Mouse (Mus musculus) brown adipose tissue, adult 24 weeks (tissue): Measurements from ENCODE around the gene Cdkl2. TPM values are rescaled to one million over a fixed set of nuclear protein-coding genes. Genes with fewer than 3 reads are reported as not detected.

Source experiments
- H3K27ac ChIP-seq: fragments of 200-500 bp; replicated peaks from 2 replicates; pipeline ENCODE4 v1.5.1; 2012; ENCODE audit warnings: low read depth, mild to moderate bottlenecking, low read length
- H3K4me1 ChIP-seq: fragments of 200-500 bp; 2 replicates; pipeline ENCODE4 v1.6.1; 2012; ENCODE audit warnings: low read length, mixed read lengths; ENCODE audit not compliant: control insufficient read depth, insufficient read depth, insufficient read length
- H3K4me3 ChIP-seq: fragments of 200-500 bp; 2 replicates; pipeline ENCODE4 v1.5.1; 2012; ENCODE audit warnings: low read depth, mild to moderate bottlenecking, low read length, moderate library complexity; ENCODE audit not compliant: insufficient read depth
- polyA plus RNA-seq: library from polyadenylated mRNA; stranded (reverse); fragments of >200 nt; gene quantifications from 2 replicates; pipeline ENCODE4 v1.2.4, GENCODE M21; 2012; ENCODE audit not compliant: missing spikeins, insufficient read depth, insufficient read length

Cdkl2 gene
- polyA plus RNA-seq, 1 experiment: 7.1 TPM

GRCm38 (mm10) chr5:91977397-91977770 lies 66.3 kb downstream of the Cdkl2 start:
- Histone ChIP-seq H3K4me3 (no peak overlapping the region), H3K4me1 (no peaks in the 10 kb centered on the region), H3K27ac (no peak overlapping the region)

DNA sequence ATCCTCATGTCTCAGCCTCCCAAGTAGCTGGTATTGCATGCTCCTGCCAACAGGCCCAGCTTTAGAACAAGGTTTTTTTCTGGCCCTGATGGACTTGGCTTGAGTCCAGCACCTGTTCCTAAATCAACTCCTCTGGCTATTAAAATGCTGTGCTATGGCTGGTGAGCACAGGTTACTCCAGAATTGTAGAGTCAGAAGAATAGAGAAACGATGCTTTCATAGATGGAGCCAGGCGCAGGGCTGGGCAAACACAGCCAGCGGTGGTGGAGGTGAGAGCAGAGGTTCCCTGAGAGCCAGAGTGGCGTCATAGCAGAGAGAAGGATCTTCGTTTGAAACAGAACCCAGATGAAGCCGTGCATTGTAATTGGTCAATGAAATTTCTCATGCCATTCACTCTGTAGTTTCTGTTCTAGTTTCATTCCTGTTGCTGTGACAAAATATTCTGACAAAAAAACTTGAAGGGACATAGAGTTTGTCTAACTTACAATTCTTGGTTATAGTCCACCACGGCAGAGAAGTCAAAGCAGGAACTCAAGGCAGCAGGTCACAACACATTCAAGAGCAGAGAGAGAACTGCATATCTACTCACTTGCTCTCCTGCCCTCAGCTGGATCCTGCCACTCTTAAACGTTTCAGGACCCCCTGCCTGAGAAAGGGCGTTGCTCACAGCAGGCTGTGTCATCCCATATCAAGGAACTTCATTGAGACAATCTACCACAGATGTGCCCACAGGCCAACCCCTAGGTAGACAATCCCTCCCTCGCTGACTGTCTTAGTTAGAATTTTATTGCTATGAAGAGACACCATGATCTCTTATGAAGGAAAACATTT lies 66.9 kb downstream of the Cdkl2 start:
- Histone ChIP-seq H3K4me3 (no peak overlapping the region), H3K27ac (no peak overlapping the region), H3K4me1 (no peaks in the 10 kb centered on the region)

GRCm38 (mm10) chr5:91975758-91976157 lies 67.9 kb downstream of the Cdkl2 start:
- H3K27ac ChIP-seq: no peak overlapping the region
- no peaks in the 10 kb centered on the region for H3K4me1 ChIP-seq
- no peak overlapping the region for H3K4me3 ChIP-seq

DNA sequence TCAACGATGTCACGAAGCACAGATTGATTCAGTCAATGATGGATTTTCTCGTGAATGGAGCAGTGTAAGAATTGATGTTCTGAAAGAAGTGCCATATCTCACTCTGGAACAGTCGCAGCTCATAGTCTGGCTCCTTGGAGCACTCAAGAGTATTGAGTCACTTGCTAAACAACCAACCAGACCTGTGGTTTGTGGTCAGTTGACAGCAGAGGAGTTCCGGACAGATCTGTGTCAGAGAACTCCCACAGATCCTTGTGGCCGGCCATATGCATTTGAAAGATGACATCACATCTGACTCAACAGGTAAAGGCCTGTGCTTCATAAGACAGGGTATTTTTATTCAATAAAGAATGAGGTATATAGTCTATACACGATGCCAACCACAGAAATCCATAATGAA lies 69.7 kb downstream of the Cdkl2 start:
- Histone ChIP-seq H3K4me3 (no peak overlapping the region), H3K27ac (no peak overlapping the region), H3K4me1 (no peaks in the 10 kb centered on the region)

GRCm38 (mm10) chr5:91972046-91972445 lies 71.6 kb downstream of the Cdkl2 start:
- Histone ChIP-seq H3K4me1 (no peaks in the 10 kb centered on the region), H3K27ac (no peak overlapping the region), H3K4me3 (no peak overlapping the region)

DNA sequence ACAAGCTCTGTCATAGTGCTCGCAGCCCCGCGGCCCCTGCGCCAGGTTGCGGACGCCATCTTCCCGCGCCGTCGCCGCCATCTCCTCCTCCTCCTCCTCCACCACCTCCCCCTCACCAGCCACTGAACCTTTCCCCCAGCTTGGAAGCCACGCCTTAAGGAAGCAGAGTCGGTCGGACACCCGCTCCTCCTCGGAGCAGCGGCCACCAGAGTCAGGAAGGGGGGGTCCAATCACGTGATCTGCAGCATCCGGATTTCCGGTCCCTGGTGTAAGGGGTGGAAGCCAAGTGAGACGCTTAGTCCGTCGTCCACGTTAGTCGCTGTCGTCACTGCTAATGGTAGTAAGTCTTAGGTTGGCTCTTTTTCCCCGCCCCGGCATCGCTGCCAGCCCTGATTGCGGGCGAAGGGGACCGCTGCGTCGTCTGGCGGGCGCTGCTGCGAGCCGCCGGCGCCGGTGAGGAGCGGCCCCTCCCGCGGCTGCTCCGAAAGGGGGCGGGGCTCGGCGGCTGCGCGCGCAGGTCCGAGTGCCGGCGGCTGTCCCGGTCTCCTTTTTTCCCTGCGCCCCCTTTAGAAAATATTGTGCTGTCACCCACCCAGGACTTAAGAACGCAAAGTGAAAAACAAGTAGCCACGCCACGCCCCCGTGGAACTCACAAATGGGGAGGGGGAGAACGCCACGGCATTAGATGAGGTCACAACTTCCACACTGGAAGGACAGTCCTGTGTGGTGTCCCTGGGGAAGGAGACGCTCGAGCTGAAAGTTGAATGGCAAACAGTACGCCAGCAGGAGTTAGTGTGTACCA lies 80.8 kb downstream of the Cdkl2 start, which contains the start of gene Rchy1:
Gene Rchy1, minus strand, starts transcription at position 430 of the 802 bp plus-strand sequence.
- Histone ChIP-seq H3K4me1 (peaks cover 12% of the 10 kb centered on the region), H3K4me3 (peak within 1 kb of the TSS; percentile 71), H3K27ac (peak within 1 kb of the TSS; percentile 94)

GRCm38 (mm10) chr5:91962259-91962638 lies 81.4 kb downstream of the Cdkl2 start:
- Histone ChIP-seq H3K4me1 (peaks cover 12% of the 10 kb centered on the region), H3K27ac (peak overlapping the region; percentile 94), H3K4me3 (peak overlapping the region; percentile 71)

GRCm38 (mm10) chr5:91961370-91961769 lies 82.3 kb downstream of the Cdkl2 start:
- Histone ChIP-seq H3K4me1 (peaks cover 12% of the 10 kb centered on the region), H3K4me3 (peak overlapping the region; percentile 26), H3K27ac (0 out of 2 replicates have a peak overlapping the region, but pooled peaks have one; percentile 14)

GRCm38 (mm10) chr5:91960606-91961254 lies 83.0 kb downstream of the Cdkl2 start:
- Histone ChIP-seq H3K4me3 (peak overlapping the region; percentile 31), H3K27ac (peak overlapping the region; percentile 66), H3K4me1 (peaks cover 12% of the 10 kb centered on the region)

DNA sequence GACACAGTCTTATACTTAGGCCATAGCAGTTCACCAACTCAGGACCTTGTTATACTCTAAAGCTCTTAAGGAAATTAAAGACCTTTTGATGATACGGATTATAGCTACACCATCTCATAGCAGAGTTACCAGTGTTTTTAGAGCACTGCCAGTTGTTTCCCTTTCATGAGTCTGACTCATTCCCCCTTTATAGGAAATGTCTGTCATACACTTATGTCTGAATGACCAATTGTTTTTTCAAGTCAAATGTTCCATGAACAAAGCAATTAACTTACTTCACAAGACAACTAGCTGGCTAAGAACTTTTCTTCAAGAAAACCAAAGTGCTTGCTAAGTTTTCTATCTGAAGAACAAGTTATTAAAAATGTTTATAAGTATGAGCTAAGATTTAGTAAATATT lies 83.7 kb downstream of the Cdkl2 start:
- H3K4me1 ChIP-seq: peaks cover 12% of the 10 kb centered on the region
- no peak overlapping the region for H3K4me3 ChIP-seq
- no peak overlapping the region for H3K27ac ChIP-seq

DNA sequence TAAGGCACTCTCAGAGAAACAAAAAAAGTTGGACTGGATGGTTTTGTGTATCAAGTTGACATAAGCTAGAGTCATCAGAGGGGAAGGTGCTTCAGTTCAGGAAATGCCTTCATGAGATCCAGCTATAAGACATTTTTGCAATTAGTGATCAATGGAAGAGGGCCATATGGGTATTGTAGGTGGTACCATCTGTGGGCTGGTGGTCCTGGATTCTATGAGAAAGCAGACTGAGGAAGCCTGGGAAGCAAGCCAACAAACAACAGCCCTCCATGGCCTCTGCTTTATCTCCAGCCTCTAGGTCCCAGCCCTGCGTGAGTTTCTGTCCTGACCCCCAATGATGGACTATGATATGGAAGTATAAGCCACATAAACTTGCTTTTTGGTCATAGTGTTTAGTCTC lies 84.6 kb downstream of the Cdkl2 start:
- Histone ChIP-seq H3K4me3 (no peak overlapping the region), H3K27ac (no peak overlapping the region), H3K4me1 (peaks cover 12% of the 10 kb centered on the region)

GRCm38 (mm10) chr5:91956991-91957760 lies 86.5 kb downstream of the Cdkl2 start:
- Histone ChIP-seq H3K4me1 (peaks cover 12% of the 10 kb centered on the region), H3K27ac (no peak overlapping the region), H3K4me3 (no peak overlapping the region)
